Mouse (Mus musculus): Measurements from ENCODE around the gene Cks2.

Cks2 gene

DNA sequence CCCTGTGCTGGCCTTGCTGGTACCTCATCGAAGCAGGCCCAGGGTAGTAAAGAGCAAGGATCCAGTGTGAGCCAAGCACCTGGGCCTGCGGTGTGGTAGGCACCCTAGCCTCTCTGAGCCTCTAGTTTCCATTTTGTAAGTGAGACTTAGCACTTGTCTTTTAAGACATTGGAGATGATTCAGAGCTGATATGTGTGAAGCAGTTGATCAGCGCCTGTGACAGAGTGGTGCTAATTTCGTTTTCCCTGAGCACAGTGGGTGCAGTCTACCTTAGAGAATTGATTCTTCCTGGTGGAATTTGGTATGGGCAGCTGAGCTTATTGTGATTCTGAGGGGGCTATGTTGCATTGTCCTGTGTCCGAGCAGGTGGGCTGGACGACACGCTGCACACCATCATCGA is 36.6 kb downstream of the Cks2 start:
- DNase-seq = no peak

DNA sequence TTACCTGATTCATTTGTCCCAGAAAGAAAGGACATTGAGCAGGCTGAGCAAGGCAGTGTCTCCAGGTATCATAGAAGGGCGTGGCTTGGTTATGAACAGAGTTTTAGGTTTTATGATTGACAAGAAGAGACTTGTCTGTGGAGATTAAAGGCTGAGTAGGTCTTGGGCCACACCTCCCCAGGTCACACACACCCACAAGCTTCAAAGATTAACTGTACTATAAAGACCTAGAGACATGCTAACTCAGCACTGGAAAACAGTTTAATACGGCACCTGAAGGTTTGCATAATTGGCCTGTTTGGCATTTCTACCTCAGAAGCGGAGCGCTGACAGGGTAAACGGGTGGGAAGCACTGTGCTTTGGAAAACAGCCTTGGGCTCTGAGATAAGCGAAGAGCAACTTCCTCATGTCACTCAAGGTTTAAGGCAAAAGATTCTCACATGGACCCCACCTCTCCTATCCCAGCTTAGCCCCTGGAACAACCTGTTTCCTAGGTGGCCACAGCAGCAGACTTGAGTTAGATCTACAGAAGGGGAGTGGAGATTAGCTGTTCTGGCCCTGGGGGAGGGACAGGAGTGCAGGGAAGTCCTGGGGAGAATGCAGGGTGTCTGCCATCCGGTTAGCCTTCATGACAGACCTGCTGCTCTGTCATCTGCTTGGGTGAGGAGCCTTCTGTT is 40.4 kb downstream of the Cks2 start:
- DNase-seq = no peak

- DNase-seq = no peak
These were observed 41.9 kb downstream of the Cks2 start for GRCm38 (mm10) chr13:51686966-51687365.

DNA sequence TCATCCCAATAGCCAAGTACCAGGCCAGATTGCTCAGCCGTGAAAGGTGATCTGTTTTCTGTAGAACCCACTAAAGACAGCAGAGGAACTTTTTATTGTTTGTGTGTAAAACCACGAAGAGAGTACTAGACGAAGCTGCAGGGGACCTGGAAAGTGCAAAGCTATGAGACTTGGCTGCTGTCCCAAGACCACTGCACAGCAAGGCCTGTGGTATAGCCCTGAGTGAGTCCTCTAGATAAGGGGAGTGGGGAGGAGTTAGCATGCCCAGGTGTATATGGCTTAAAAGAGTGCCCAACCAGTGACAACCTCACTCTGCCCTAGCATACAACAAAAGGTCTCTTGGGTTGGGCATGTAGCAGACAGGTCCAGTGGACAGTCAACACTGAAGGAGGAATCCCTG is 43.7 kb downstream of the Cks2 start:
- DNase-seq = no peak

DNA sequence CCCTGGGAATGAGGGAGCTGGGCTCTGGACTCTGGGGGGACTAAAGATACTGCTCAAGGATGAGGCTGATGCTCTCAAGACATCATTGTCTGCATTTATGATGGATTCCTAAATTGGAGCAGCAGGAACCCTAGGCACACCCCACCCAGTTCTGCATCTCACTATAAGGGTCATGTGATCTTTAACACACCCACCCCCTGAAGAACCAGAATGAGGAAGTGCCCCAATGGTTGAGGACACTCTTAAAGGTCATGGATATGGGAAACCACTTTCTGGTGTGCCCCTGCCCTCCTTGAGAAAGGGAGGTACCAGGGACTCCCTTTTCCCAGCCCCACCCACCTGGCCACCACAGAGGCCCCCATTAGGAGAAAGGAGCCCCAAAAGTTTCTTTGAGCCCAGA is 51.4 kb downstream of the Cks2 start:
- no peak for DNase-seq

- DNase-seq = no peak
These were observed 52.4 kb downstream of the Cks2 start for GRCm38 (mm10) chr13:51697455-51697854.

- DNase-seq = no peak
These were observed 52.9 kb downstream of the Cks2 start for GRCm38 (mm10) chr13:51697897-51698296.

- DNase-seq = no peak
These were observed 53.3 kb downstream of the Cks2 start for GRCm38 (mm10) chr13:51698318-51698717.
